Mouse (Mus musculus) CD4-positive, CD25-positive, alpha-beta regulatory T cell (primary cell): ENCODE measurements around the gene Aga. TPM values are rescaled to one million over a fixed set of nuclear protein-coding genes. Genes with fewer than 3 reads are reported as not detected.

Source experiments
- polyA plus RNA-seq: library from polyadenylated mRNA; unstranded; fragments of 100-300 nt; shearing (Covaris generic); gene quantifications from one replicate; pipeline ENCODE4 v1.2.1, GENCODE M21; 2017

Aga gene
- polyA plus RNA-seq, result 37.1 TPM

GRCm38 (mm10) chr8:53511551-53512127 is at the start of gene Aga:
Gene Aga, plus strand, starts transcription at chr8:53511727.

Other genes starting within 250 kb of the Aga start
- gene Neil3, start 127.3 kb downstream of the Aga start, polyA plus RNA-seq, result 1.1 TPM